Mouse (Mus musculus) G1E (cell line): ENCODE data around the gene Spata5.

ENCODE experiments used
- CTCF ChIP-seq: IDR thresholded peaks from 2 replicates; pipeline ENCODE4 v1.5.1; 2012; ENCODE audit warnings: low read depth, low read length, inconsistent platforms, mixed read lengths
- GATA1 ChIP-seq: IDR thresholded peaks from 2 replicates; pipeline ENCODE4 v1.6.1; 2012; ENCODE audit warnings: borderline replicate concordance, low read length, inconsistent platforms, mixed read lengths
- GATA2 ChIP-seq: IDR thresholded peaks from 2 replicates; pipeline ENCODE4 v1.6.1; 2012; ENCODE audit warnings: low read depth, low read length, inconsistent platforms, borderline replicate concordance

- TF ChIP-seq GATA1 = no peak
- no peak for TF ChIP-seq CTCF
- TF ChIP-seq GATA2 = no peak
These were observed 61.6 kb downstream of the Spata5 start for GRCm38 (mm10) chr3:37481295-37481694.
